Mouse (Mus musculus) megakaryocyte-erythroid progenitor cell, adult 5 weeks (primary cell): ENCODE data around the gene Kif14. TPM values are rescaled to one million over a fixed set of nuclear protein-coding genes. Genes with fewer than 3 reads are reported as not detected.

Experiments used
- polyA plus RNA-seq: library from polyadenylated mRNA; stranded (reverse); fragments of >175 nt; gene quantifications from 2 replicates; pipeline ENCODE4 v1.2.3, GENCODE M21; 2012

Kif14 gene
- polyA plus RNA-seq: 0.51 and 0.52 TPM in 2 replicates

DNA sequence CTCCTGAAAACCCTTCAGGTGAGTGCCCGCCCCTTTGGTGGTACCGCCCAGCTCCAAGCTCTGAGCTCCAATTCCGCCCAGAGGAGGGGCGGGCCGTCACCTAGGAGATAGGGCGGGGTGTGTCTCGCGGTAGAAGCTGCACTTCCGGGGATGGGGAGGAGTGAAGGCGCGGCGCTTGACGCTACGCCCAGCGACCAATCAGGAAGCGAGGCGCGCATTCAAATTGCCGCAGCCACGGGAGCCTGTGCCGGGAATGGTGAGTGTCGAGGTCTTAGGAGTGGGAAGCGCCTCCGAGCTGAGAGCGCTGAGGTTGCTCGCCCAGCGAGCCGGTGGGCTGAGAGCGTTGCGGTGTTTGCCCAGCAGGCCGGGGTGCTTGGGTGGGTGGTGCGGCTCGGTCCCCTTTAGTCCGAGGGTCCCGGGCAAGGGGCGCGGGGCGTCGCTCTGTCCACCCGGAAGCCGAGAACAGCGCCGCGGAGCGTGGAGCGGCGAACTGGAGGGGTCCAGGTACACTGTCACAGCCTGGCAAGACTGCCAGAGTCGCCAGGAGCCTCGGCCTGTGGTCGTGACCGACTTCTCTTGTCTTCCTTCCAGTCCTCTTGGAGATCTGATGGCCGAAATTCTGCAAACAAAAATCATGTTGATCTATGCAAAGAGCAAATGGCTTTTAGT, at the start of gene Kif14:
Kif14 (plus strand) TSS at position 201 of the 669 bp plus-strand sequence.

Other genes starting within 250 kb of the Kif14 start
- gene Inava, start 232.1 kb upstream of the Kif14 start, polyA plus RNA-seq: 0.22 and 0.51 TPM in 2 replicates
- 0.75 and 0.94 TPM in 2 replicates for gene Gpr25, start 205.5 kb upstream of the Kif14 start, polyA plus RNA-seq
- gene Camsap2, start 120.2 kb upstream of the Kif14 start, polyA plus RNA-seq: 3.1 and 3.3 TPM in 2 replicates
- 1.2 and 1.7 TPM in 2 replicates for gene Ddx59, start 51.1 kb upstream of the Kif14 start, polyA plus RNA-seq
- 14.5 and 21.9 TPM in 2 replicates for gene Zfp281, start 158.6 kb downstream of the Kif14 start, polyA plus RNA-seq